Mouse (Mus musculus) neural tube, embryonic 14.5 days (tissue): ENCODE measurements around the gene Ciao2a. TPM values are rescaled to one million over a fixed set of nuclear protein-coding genes. Genes with fewer than 3 reads are reported as not detected.

Experiments used
- ATAC-seq: fragments of 200-750 bp; cut with Nextera tagmentation; 2 replicates; pipeline ENCODE4 v1.8.0; 2017; ENCODE audit warnings: low read depth, mild to moderate bottlenecking, moderate TSS enrichment, moderate library complexity
- H3K27ac ChIP-seq: fragments of 300-500 bp; sonication (generic); 2 replicates; pipeline ENCODE4 v1.5.1; 2014; ENCODE audit warnings: low read depth, mild to moderate bottlenecking, control low read depth, low read length, moderate library complexity, mixed read lengths
- H3K27me3 ChIP-seq: fragments of 300-500 bp; sonication (generic); 2 replicates; pipeline ENCODE4 v1.6.1; 2014; ENCODE audit warnings: low read length; ENCODE audit not compliant: control insufficient read depth, insufficient read depth
- H3K36me3 ChIP-seq: fragments of 300-500 bp; sonication (generic); 2 replicates; pipeline ENCODE4 v1.6.1; 2014; ENCODE audit warnings: low read length, mixed read lengths; ENCODE audit not compliant: control insufficient read depth, insufficient read depth
- H3K4me1 ChIP-seq: fragments of 300-500 bp; sonication (generic); 2 replicates; pipeline ENCODE4 v1.6.1; 2014; ENCODE audit warnings: low read length; ENCODE audit not compliant: control insufficient read depth, insufficient read depth
- H3K4me2 ChIP-seq: fragments of 300-500 bp; sonication (generic); 2 replicates; pipeline ENCODE4 v1.6.1; 2014; ENCODE audit warnings: mild to moderate bottlenecking, low read depth, low read length, control low read depth
- H3K4me3 ChIP-seq: fragments of 300-500 bp; sonication (generic); 2 replicates; pipeline ENCODE4 v1.5.1; 2014; ENCODE audit warnings: low read depth, low read length, control low read depth, mixed read lengths
- H3K9ac ChIP-seq: fragments of 300-500 bp; sonication (generic); replicated peaks from 2 replicates; pipeline ENCODE4 v1.6.1; 2014; ENCODE audit warnings: low read depth, mild to moderate bottlenecking, control low read depth, low read length, mixed read lengths
- H3K9me3 ChIP-seq: fragments of 300-500 bp; sonication (generic); 2 replicates; pipeline ENCODE4 v1.6.1; 2016; ENCODE audit warnings: low read length; ENCODE audit not compliant: control insufficient read depth
- WGBS: fragments of 180-500 bp; shearing (Covaris S2); extraction: QIAGEN DNeasy Blood & Tissue Kit; methylation state at CpG from one replicate; pipeline ENCODE4 v1.1.7; 2014; 5-methylcytosine and 5-hydroxymethylcytosine counted together
- polyA plus RNA-seq: library from polyadenylated mRNA; unstranded; fragments of >200 nt; fragmentation: Nextera tagmentation; extraction: Ambion mirVana; gene quantifications from 2 replicates; pipeline ENCODE4 v1.2.1, GENCODE M21; 2014

Ciao2a gene
- polyA plus RNA-seq, 1 experiment from 2014 or later = 66.6 TPM

- Histone ChIP-seq H3K4me2 (peak overlapping the region; percentile 83), H3K4me1 (peaks cover 29% of the 10 kb centered on the region), H3K36me3 (no peaks in the 10 kb centered on the region), H3K27ac (peak overlapping the region; percentile 92), H3K9ac (peak overlapping the region; percentile 83), H3K27me3 (no peaks in the 10 kb centered on the region), H3K4me3 (peak overlapping the region; percentile 81), H3K9me3 (no peaks in the 10 kb centered on the region)
- peak; percentile 98 for ATAC-seq
- 10% methylated on average over 33 of the region's 33 CpGs for WGBS
Measured at GRCm38 (mm10) chr9:66124681-66125542, 1.5 kb upstream of the Ciao2a start.

GRCm38 (mm10) chr9:66125543-66126455 is 612 bp upstream of the Ciao2a start:
- no peak overlapping the region; the same call in 1 of the 2 replicates for H3K27ac ChIP-seq
- no peaks in the 10 kb centered on the region for H3K9me3 ChIP-seq
- H3K9ac ChIP-seq = no peak overlapping the region
- H3K4me3 ChIP-seq = peak overlapping the region; percentile 44
- no peaks in the 10 kb centered on the region for H3K36me3 ChIP-seq
- no peak for ATAC-seq
- H3K4me1 ChIP-seq = peaks cover 29% of the 10 kb centered on the region
- H3K4me2 ChIP-seq = peak overlapping the region; percentile 75
- WGBS = 53% methylated on average over 12 of the region's 12 CpGs
- no peaks in the 10 kb centered on the region for H3K27me3 ChIP-seq

GRCm38 (mm10) chr9:66127193-66127546 is 759 bp downstream of the Ciao2a start:
- Histone ChIP-seq H3K9me3 (no peaks in the 10 kb centered on the region), H3K4me2 (peak overlapping the region; percentile 75), H3K27me3 (no peaks in the 10 kb centered on the region), H3K9ac (peak overlapping the region; percentile 46), H3K36me3 (no peaks in the 10 kb centered on the region), H3K4me1 (peaks cover 23% of the 10 kb centered on the region), H3K27ac (peak overlapping the region; percentile 40; the same call in 1 of the 2 replicates), H3K4me3 (peak overlapping the region; percentile 44)
- no peak for ATAC-seq
- 46% methylated on average over 6 of the region's 6 CpGs for WGBS

- Histone ChIP-seq H3K4me1 (peaks cover 21% of the 10 kb centered on the region), H3K4me2 (peak overlapping the region; percentile 75; the same call in 1 of the 2 replicates), H3K27ac (no peak overlapping the region), H3K9ac (no peak overlapping the region), H3K4me3 (no peak overlapping the region), H3K36me3 (no peaks in the 10 kb centered on the region; the same call in 1 of the 2 replicates), H3K9me3 (no peaks in the 10 kb centered on the region), H3K27me3 (no peaks in the 10 kb centered on the region)
- no peak for ATAC-seq
- WGBS = 96% methylated on average over 4 of the region's 4 CpGs
Measured at GRCm38 (mm10) chr9:66127884-66128283, 1.5 kb downstream of the Ciao2a start.

GRCm38 (mm10) chr9:66131466-66131865 is 5.1 kb downstream of the Ciao2a start:
- H3K4me1 ChIP-seq = peaks cover 5% of the 10 kb centered on the region; the same call in 1 of the 2 replicates
- 98% methylated on average over 2 of the region's 2 CpGs for WGBS
- peaks cover 20% of the 10 kb centered on the region for H3K36me3 ChIP-seq
- no peak overlapping the region for H3K4me2 ChIP-seq
- ATAC-seq = no peak
- H3K9ac ChIP-seq = no peak overlapping the region
- H3K27me3 ChIP-seq = no peaks in the 10 kb centered on the region
- H3K4me3 ChIP-seq = no peak overlapping the region
- H3K9me3 ChIP-seq = no peaks in the 10 kb centered on the region
- no peak overlapping the region for H3K27ac ChIP-seq

DNA sequence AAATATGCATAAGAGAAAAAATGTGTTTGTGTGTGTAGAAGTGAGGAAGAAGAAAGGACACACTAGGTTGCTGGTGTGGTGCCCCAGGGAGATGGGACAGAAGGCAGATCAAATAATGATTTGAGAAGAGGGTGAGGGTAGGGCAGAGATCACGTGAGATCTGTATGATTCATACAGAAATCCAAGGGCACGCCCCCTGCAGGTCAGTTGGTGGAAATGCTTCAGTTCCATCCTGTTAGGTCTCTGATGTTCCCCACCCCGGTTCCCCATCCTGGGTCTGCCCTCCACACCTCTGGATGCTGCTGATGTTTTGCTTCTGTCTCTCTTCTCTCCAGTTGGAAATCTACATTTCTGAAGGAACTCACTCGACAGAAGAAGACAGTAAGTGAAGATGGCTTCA is 9.6 kb downstream of the Ciao2a start:
- no peak for ATAC-seq
- H3K27ac ChIP-seq = no peak overlapping the region
- H3K4me3 ChIP-seq = no peak overlapping the region
- H3K4me1 ChIP-seq = no peaks in the 10 kb centered on the region
- no peaks in the 10 kb centered on the region for H3K9me3 ChIP-seq
- H3K36me3 ChIP-seq = peaks cover 40% of the 10 kb centered on the region
- no peak overlapping the region for H3K4me2 ChIP-seq
- no peak overlapping the region for H3K9ac ChIP-seq
- H3K27me3 ChIP-seq = no peaks in the 10 kb centered on the region
- WGBS = 38% methylated on average over 4 of the region's 4 CpGs

- Histone ChIP-seq H3K4me2 (no peak overlapping the region), H3K4me3 (no peak overlapping the region), H3K4me1 (no peaks in the 10 kb centered on the region), H3K9ac (no peak overlapping the region), H3K27ac (no peak overlapping the region), H3K36me3 (peaks cover 38% of the 10 kb centered on the region), H3K27me3 (no peaks in the 10 kb centered on the region), H3K9me3 (no peaks in the 10 kb centered on the region)
- no peak for ATAC-seq
- WGBS = 94% methylated on average over 7 of the region's 7 CpGs
Measured at GRCm38 (mm10) chr9:66138193-66138592, 11.8 kb downstream of the Ciao2a start.

- H3K36me3 ChIP-seq = peaks cover 13% of the 10 kb centered on the region
- H3K27ac ChIP-seq = no peak overlapping the region
- ATAC-seq = no peak
- no peak overlapping the region for H3K9ac ChIP-seq
- H3K4me3 ChIP-seq = no peak overlapping the region
- no peaks in the 10 kb centered on the region for H3K27me3 ChIP-seq
- H3K4me1 ChIP-seq = no peaks in the 10 kb centered on the region
- 71% methylated on average over 1 of the region's 1 CpGs for WGBS
- no peaks in the 10 kb centered on the region for H3K9me3 ChIP-seq
- no peak overlapping the region for H3K4me2 ChIP-seq
Measured at GRCm38 (mm10) chr9:66142265-66142664, 15.9 kb downstream of the Ciao2a start.

DNA sequence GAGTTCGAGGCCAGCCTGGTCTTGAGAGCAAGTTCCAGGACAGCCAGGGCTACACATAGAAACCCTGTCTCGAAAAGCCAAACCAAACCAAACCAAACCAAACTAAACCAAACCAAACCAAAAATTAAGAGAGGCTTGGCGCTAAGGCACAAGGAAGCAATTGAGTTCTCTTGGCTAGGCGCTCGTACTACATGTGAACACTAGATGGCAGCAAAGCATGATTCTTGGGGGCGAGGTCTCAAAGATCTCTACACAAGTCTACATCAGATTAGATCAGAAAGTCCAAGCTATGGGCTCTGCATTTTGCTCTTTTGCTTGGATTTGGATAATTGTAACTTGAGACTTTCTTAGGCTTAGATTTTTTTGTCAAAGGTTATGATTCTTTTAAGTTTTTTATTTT is 17.8 kb downstream of the Ciao2a start:
- H3K9me3 ChIP-seq = no peaks in the 10 kb centered on the region
- no peak overlapping the region for H3K4me2 ChIP-seq
- H3K27me3 ChIP-seq = no peaks in the 10 kb centered on the region
- no peaks in the 10 kb centered on the region for H3K4me1 ChIP-seq
- 9% methylated on average over 6 of the region's 6 CpGs for WGBS
- peaks cover 12% of the 10 kb centered on the region for H3K36me3 ChIP-seq
- no peak for ATAC-seq
- no peak overlapping the region for H3K9ac ChIP-seq
- no peak overlapping the region for H3K4me3 ChIP-seq
- no peak overlapping the region for H3K27ac ChIP-seq
